Mouse (Mus musculus) ES-Bruce4 (cell line): ENCODE measurements at regions not wholly inside any gene's neighbourhood (a gene's known extent, or its start where the extent isn't known, plus 50 kb on each side); places are given as distances from the start of the nearest gene placed in this dataset.

Experiments
- CTCF ChIP-seq: IDR thresholded peaks from one replicate; pipeline ENCODE4 v1.8.1; 2011; ENCODE audit warnings: low read depth, low read length
- EP300 ChIP-seq: IDR thresholded peaks from 2 replicates; pipeline ENCODE4 v1.6.1; 2011; ENCODE audit warnings: low read depth, low read length; ENCODE audit not compliant: insufficient read depth
- POLR2A ChIP-seq: IDR thresholded peaks from one replicate; pipeline ENCODE4 v1.8.1; 2011; ENCODE audit warnings: low read length; ENCODE audit not compliant: insufficient read depth

- TF ChIP-seq POLR2A (no peak), CTCF (no peak), EP300 (no peak)
Measured at GRCm38 (mm10) chr7:111352176-111352575, 269.3 kb upstream of the Eif4g2 start.
